8 mouse cellular contexts compared by ENCODE assay signal in the genomic region with DNA sequence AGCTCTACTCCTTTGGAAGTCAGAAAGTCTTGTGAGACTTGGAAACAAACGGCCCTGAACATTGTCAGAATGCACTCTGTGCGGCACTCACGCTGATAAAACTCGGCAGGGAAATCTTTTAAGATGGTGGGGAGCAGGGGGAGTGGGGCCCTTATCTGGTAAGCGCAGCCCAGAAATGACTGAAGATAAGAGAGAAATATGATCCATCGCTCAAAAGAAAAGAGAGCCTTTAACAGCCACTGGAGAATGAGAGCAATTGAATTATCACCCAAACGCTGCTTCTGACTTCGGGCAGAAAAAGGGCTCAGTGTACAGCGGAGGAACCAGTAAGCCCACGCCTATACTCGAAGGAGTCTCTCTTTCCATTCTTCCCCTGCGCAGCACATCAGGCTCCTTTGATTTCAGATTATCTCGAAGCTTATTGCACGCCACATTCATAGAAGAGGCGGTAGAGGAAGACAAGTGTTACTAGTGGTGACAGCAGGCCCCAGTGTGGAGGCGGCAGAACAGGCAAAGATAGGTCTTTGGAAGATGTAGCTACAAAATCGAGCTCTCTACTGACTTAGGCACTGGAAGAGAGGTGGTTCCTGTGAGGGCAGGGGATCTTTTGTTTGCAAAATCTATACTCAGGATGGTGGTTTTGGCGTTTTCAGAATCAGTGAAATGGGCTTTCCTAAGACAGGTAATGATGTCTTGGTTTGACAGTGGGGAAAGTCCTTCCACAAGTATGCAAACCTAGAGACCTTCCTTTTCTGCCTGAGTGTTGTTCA.
DNase-seq lines count a peak whose midpoint lies in the region; ATAC-seq lines count a peak whose summit lies in the region.

No protein-coding gene starts in this region.

- no peak for DNase-seq in lung, postnatal 4 days
- peak; percentile 28 for DNase-seq in c-Kit-positive CD71-negative TER-119-negative erythroid progenitor cells, embryonic 14.5 days (ENCODE audit: low read depth)
- DNase-seq in layer of hippocampus, adult 8-10 months (ENCODE audit: low spot score in 2 of 2), result peak; percentile 54 to 56
- no peak for DNase-seq in urinary bladder, adult 2 months (ENCODE audit: low spot score)
- no peak for DNase-seq in kidney, postnatal 14 days

- peak; percentile 20; the same call in 1 of the 2 replicates for ATAC-seq in lung, embryonic 15.5 days (ENCODE audit: borderline replicate concordance, extremely low read depth, low FRiP score, low TSS enrichment)
- peak; percentile 62 for ATAC-seq in midbrain, embryonic 15.5 days (replicated peaks)
- no peak for ATAC-seq in hindbrain, embryonic 13.5 days (ENCODE audit: low FRiP score)

- H3K9ac ChIP-seq in lung, embryonic 15.5 days, result no peak overlapping the region; the same call in 1 of the 2 replicates
- H3K9ac ChIP-seq in midbrain, embryonic 15.5 days, result no peak overlapping the region
- H3K9ac ChIP-seq in hindbrain, embryonic 13.5 days, result no peak overlapping the region

- no peaks in the 10 kb centered on the region for H3K9me3 ChIP-seq in lung, embryonic 15.5 days
- H3K9me3 ChIP-seq in midbrain, embryonic 15.5 days, result no peaks in the 10 kb centered on the region
- no peaks in the 10 kb centered on the region for H3K9me3 ChIP-seq in hindbrain, embryonic 13.5 days

- 18% methylated on average over 18 of the region's 18 CpGs for WGBS in lung, embryonic 15.5 days
- WGBS in midbrain, embryonic 15.5 days, result 44% methylated on average over 18 of the region's 18 CpGs
- WGBS in hindbrain, embryonic 13.5 days, result 66% methylated on average over 18 of the region's 18 CpGs

- no peaks in the 10 kb centered on the region for H3K27me3 ChIP-seq in lung, embryonic 15.5 days
- no peaks in the 10 kb centered on the region for H3K27me3 ChIP-seq in midbrain, embryonic 15.5 days (replicated peaks)
- H3K27me3 ChIP-seq in hindbrain, embryonic 13.5 days, result no peaks in the 10 kb centered on the region

- H3K27ac ChIP-seq in lung, embryonic 15.5 days, result peak overlapping the region; percentile 52
- H3K27ac ChIP-seq in midbrain, embryonic 15.5 days, result no peak overlapping the region
- H3K27ac ChIP-seq in hindbrain, embryonic 13.5 days, result no peak overlapping the region

- peaks cover 44% of the 10 kb centered on the region for H3K4me1 ChIP-seq in lung, embryonic 15.5 days
- peaks cover 13% of the 10 kb centered on the region for H3K4me1 ChIP-seq in midbrain, embryonic 15.5 days
- peaks cover 12% of the 10 kb centered on the region for H3K4me1 ChIP-seq in hindbrain, embryonic 13.5 days (replicated peaks)

- 0 out of 2 replicates have a peak overlapping the region, but pooled peaks have one; percentile 1 for H3K4me3 ChIP-seq in lung, embryonic 15.5 days
- no peak overlapping the region for H3K4me3 ChIP-seq in midbrain, embryonic 15.5 days
- H3K4me3 ChIP-seq in hindbrain, embryonic 13.5 days, result no peak overlapping the region

- no peaks in the 10 kb centered on the region for H3K36me3 ChIP-seq in lung, embryonic 15.5 days
- no peaks in the 10 kb centered on the region for H3K36me3 ChIP-seq in midbrain, embryonic 15.5 days (replicated peaks)
- H3K36me3 ChIP-seq in hindbrain, embryonic 13.5 days, result no peaks in the 10 kb centered on the region

- H3K4me2 ChIP-seq in lung, embryonic 15.5 days, result peak overlapping the region; percentile 32
- H3K4me2 ChIP-seq in midbrain, embryonic 15.5 days, result 0 out of 2 replicates have a peak overlapping the region, but pooled peaks have one; percentile 18
- no peak overlapping the region for H3K4me2 ChIP-seq in hindbrain, embryonic 13.5 days

Comparison
In these comparisons a context has a peak if more than half of its experiments do, and no peak if none do; other contexts are left out.
1. DNase-seq: peak in c-Kit-positive CD71-negative TER-119-negative erythroid progenitor cells, embryonic 14.5 days (single experiment) and layer of hippocampus, adult 8-10 months (2 of 2); none in lung, postnatal 4 days (0 of 2), urinary bladder, adult 2 months (single experiment) and kidney, postnatal 14 days (single experiment).